Comparison of ENCODE assay signal across 12 mouse cellular contexts in the genomic region with DNA sequence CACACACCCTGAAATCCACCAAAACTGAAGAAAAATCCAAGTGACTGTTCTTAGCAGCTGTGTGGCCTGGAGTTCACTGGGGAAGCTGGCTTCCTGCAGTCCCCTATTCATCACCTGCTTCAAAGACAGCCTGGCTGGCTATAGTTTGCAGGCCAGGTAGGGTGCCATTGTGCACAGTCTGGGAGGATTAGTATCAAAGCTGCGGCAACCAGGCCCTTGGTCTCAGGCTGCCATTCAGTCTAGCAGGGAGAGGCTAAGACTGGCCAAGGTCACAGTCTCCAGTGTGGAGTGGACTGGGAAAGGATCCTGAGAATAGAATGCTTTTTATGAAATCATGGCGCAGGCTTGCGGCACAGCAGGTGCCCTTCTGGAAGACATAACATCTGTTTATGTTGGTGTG.
DNase-seq lines count a peak whose midpoint lies in the region; ATAC-seq lines count a peak whose summit lies in the region.
"Had no signal": no experiment of that assay in that cellular context is flagged by ENCODE, and none has a peak within 500 bp of the region (broad histone marks: within the 10 kb centered on the region; RNA-seq: fewer than 3 reads in every experiment).

No protein-coding gene starts in this region.

- 13% methylated on average over 3 of the region's 3 CpGs for WGBS in forebrain, embryonic 15.5 days
- WGBS in midbrain, embryonic 13.5 days = 20% methylated on average over 3 of the region's 3 CpGs

- no peaks in the 10 kb centered on the region for H3K36me3 ChIP-seq in forebrain, embryonic 15.5 days
- H3K36me3 ChIP-seq in midbrain, embryonic 13.5 days = no peaks in the 10 kb centered on the region
- H3K36me3 ChIP-seq: heart, embryonic 15.5 days; liver, embryonic 15.5 days; stomach, embryonic 15.5 days had no signal

- H3K9ac ChIP-seq in forebrain, embryonic 15.5 days (replicated peaks) = 0 out of 2 replicates have a peak overlapping the region, but pooled peaks have one; percentile 24
- no peak overlapping the region; the same call in 1 of the 2 replicates for H3K9ac ChIP-seq in midbrain, embryonic 13.5 days (replicated peaks)
- H3K9ac ChIP-seq: heart, embryonic 15.5 days; liver, embryonic 15.5 days; stomach, embryonic 15.5 days had no signal

- DNase-seq in cerebellum, adult 11 months = peak; percentile 1
- DNase-seq in cerebellum, adult 9-10 months = no peak
- DNase-seq in cerebellum, adult 18-20 months = peak; percentile 3 to 4
- DNase-seq in heart, adult 18-20 months = no peak
- DNase-seq in adrenal gland, postnatal 14 days = no peak
- DNase-seq in kidney, adult 9 months = no peak

- no peaks in the 10 kb centered on the region for H3K27me3 ChIP-seq in forebrain, embryonic 15.5 days
- H3K27me3 ChIP-seq in midbrain, embryonic 13.5 days = no peaks in the 10 kb centered on the region
- H3K27me3 ChIP-seq: heart, embryonic 15.5 days; liver, embryonic 15.5 days; stomach, embryonic 15.5 days had no signal

- H3K4me1 ChIP-seq in forebrain, embryonic 15.5 days = peaks cover 6% of the 10 kb centered on the region
- peaks cover 7% of the 10 kb centered on the region for H3K4me1 ChIP-seq in midbrain, embryonic 13.5 days (replicated peaks)
- H3K4me1 ChIP-seq: heart, embryonic 15.5 days; liver, embryonic 15.5 days; stomach, embryonic 15.5 days had no signal

- H3K27ac ChIP-seq in forebrain, embryonic 15.5 days (replicated peaks) = peak overlapping the region; percentile 81
- peak overlapping the region; percentile 78 for H3K27ac ChIP-seq in midbrain, embryonic 13.5 days
- H3K27ac ChIP-seq: heart, embryonic 15.5 days; liver, embryonic 15.5 days; stomach, embryonic 15.5 days had no signal

- 0 out of 2 replicates have a peak overlapping the region, but pooled peaks have one; percentile 6 for H3K4me3 ChIP-seq in forebrain, embryonic 15.5 days
- H3K4me3 ChIP-seq in midbrain, embryonic 13.5 days (replicated peaks) = peak overlapping the region; percentile 37
- H3K4me3 ChIP-seq: heart, embryonic 15.5 days; liver, embryonic 15.5 days; myocyte; stomach, embryonic 15.5 days had no signal

- H3K4me2 ChIP-seq in forebrain, embryonic 15.5 days (replicated peaks) = peak overlapping the region; percentile 23
- H3K4me2 ChIP-seq in midbrain, embryonic 13.5 days (replicated peaks) = peak overlapping the region; percentile 41
- H3K4me2 ChIP-seq: heart, embryonic 15.5 days; liver, embryonic 15.5 days; stomach, embryonic 15.5 days had no signal

- H3K9me3 ChIP-seq in forebrain, embryonic 15.5 days = no peaks in the 10 kb centered on the region
- H3K9me3 ChIP-seq in midbrain, embryonic 13.5 days = no peaks in the 10 kb centered on the region
- H3K9me3 ChIP-seq: heart, embryonic 15.5 days; liver, embryonic 15.5 days; stomach, embryonic 15.5 days had no signal

- ATAC-seq in forebrain, embryonic 15.5 days (replicated peaks) = peak; percentile 48
- peak; percentile 98 for ATAC-seq in midbrain, embryonic 13.5 days

Comparison
In these comparisons a context has a peak if more than half of its experiments do, and no peak if none do; other contexts are left out.
1. DNase-seq: peak in cerebellum, adult 11 months (single experiment) and cerebellum, adult 18-20 months (2 of 2); none in cerebellum, adult 9-10 months (single experiment), heart, adult 18-20 months (0 of 2), adrenal gland, postnatal 14 days (single experiment) and kidney, adult 9 months (single experiment).